Mouse (Mus musculus): ENCODE measurements around the gene Tll1. TPM values are rescaled to one million over a fixed set of nuclear protein-coding genes. Genes with fewer than 3 reads are reported as not detected.

The Tll1 gene
- polyA plus RNA-seq, 1 experiment from 2014 or later, result 1.6 TPM

DNA sequence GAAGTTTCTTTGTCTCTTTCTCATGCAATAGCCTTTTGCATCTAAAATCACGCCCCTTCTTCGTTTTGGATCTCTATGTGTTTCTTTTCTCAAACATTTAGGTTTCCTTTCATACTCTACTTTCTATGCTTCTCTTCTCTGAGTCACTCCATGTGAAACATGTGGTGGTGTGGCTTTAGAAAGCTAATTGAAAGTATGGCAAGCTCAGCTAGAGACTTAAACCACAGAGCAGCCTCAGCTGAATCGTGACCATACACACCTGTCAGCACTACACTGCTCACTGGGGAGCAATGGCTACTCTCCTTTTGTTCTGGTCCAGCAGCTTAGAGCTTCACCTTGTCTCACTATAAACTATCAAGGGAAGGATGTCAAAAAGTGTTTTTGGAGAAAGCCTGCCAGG lies 31.2 kb downstream of the Tll1 start:
- no peak overlapping the region for H3K27ac ChIP-seq (replicated peaks in 1 of 2; ENCODE audit: control insufficient read depth in 1 of 2, insufficient read depth in 1 of 2, low read depth in 2 of 2, low read length in 2 of 2)
- H3K36me3 ChIP-seq (ENCODE audit: control insufficient read depth, insufficient read depth, low read length), result no peaks in the 10 kb centered on the region
- H3K4me3 ChIP-seq (ENCODE audit: control insufficient read depth in 1 of 2, insufficient read depth in 1 of 2, low read depth in 1 of 2, low read length in 2 of 2), result no peak overlapping the region
- no peaks in the 10 kb centered on the region for H3K4me1 ChIP-seq (ENCODE audit: control insufficient read depth in 2 of 2, insufficient read depth in 2 of 2, low read length in 2 of 2)
- H3K4me2 ChIP-seq (ENCODE audit: low read length), result no peak overlapping the region
- H3K27me3 ChIP-seq (ENCODE audit: control insufficient read depth, insufficient read depth, low read length), result no peaks in the 10 kb centered on the region
- no peak overlapping the region for H3K9ac ChIP-seq (ENCODE audit: low read length)
- ATAC-seq (ENCODE audit: insufficient number of reproducible peaks, insufficient read depth, low FRiP score, low read depth), result no peak
- no peaks in the 10 kb centered on the region for H3K9me3 ChIP-seq (ENCODE audit: control insufficient read depth, low read length)
- 64% methylated on average over 3 of the region's 3 CpGs for WGBS

DNA sequence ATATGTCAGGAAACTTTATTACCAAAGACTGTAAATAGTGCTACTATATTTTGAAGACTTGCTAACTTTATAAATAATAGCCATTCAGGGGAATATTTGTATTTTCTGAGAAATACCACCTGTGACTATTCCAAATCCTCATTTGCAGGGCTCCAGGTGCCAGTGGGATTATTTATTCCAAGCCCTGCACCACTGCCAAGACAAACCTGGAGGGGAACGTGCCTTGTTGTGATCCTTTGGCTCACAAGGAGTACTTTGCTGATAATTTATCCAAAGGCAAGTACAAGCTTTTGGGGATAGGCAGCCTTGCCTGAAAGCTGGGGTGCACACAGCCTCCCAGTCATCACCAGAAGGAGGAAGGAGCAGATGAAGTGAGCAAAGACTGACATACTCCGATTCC lies 32.3 kb downstream of the Tll1 start:
- Histone ChIP-seq H3K4me1 (ENCODE audit: control insufficient read depth in 2 of 2, insufficient read depth in 2 of 2, low read length in 2 of 2) (no peaks in the 10 kb centered on the region), H3K9me3 (ENCODE audit: control insufficient read depth, low read length) (no peaks in the 10 kb centered on the region), H3K9ac (ENCODE audit: low read length) (no peak overlapping the region), H3K27ac (replicated peaks in 1 of 2; ENCODE audit: control insufficient read depth in 1 of 2, insufficient read depth in 1 of 2, low read depth in 2 of 2, low read length in 2 of 2) (no peak overlapping the region), H3K36me3 (ENCODE audit: control insufficient read depth, insufficient read depth, low read length) (no peaks in the 10 kb centered on the region), H3K4me2 (ENCODE audit: low read length) (no peak overlapping the region), H3K27me3 (ENCODE audit: control insufficient read depth, insufficient read depth, low read length) (no peaks in the 10 kb centered on the region), H3K4me3 (ENCODE audit: control insufficient read depth in 1 of 2, insufficient read depth in 1 of 2, low read depth in 1 of 2, low read length in 2 of 2) (no peak overlapping the region)
- no peak for ATAC-seq (ENCODE audit: insufficient number of reproducible peaks, insufficient read depth, low FRiP score, low read depth)
- 59% methylated on average over 2 of the region's 2 CpGs for WGBS

DNA sequence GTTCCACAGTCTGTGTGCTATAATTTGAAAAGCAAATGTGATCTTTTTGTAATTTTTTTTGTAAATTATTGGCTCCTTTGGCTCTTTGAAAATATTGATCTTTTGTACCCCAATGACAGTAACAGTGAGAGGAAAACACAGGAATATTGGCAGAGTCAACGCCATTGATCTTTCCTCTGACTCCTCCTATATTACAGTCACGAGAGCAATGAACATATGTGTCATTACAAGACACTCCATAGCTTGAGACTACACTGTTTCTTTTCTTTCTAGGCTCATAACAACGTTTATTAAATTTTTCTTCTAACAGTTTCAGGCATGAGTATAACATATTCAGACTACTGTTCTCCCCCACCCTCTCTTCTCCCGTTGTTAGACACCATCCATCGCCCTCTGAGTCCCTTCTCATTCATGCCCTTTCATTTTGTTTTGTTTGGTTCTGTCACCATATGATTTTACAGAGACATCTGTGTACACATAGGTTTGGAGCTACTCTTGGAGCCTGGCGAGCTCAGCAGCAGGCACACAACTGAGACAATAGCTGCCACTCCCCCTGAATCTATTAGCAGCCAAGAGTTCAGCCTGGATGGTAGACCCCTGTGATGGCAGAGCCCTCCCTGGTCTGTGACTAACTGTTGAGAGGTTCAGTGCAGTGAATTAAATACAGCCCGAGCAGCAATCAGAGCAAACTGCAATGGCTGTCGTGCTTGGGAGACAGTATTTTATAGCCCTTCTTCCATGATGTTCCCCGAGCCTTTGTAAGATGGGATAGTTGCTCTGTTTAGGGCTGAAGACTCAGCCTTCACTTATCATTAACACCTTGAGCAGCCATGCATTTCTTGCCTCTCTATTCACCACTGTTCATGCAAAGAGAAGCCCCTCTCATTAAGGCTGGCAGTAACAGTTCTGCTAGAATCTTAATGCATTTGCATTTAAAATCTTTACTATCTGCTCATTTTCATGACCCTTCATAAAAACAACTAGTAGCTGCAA lies 52.9 kb downstream of the Tll1 start:
- no peaks in the 10 kb centered on the region for H3K9me3 ChIP-seq (ENCODE audit: control insufficient read depth, low read length)
- ATAC-seq (ENCODE audit: insufficient number of reproducible peaks, insufficient read depth, low FRiP score, low read depth), result no peak
- H3K4me3 ChIP-seq (ENCODE audit: control insufficient read depth in 1 of 2, insufficient read depth in 1 of 2, low read depth in 1 of 2, low read length in 2 of 2), result no peak overlapping the region
- no peak overlapping the region for H3K4me2 ChIP-seq (ENCODE audit: low read length)
- no peaks in the 10 kb centered on the region for H3K36me3 ChIP-seq (ENCODE audit: control insufficient read depth, insufficient read depth, low read length)
- no peak overlapping the region for H3K27ac ChIP-seq (replicated peaks in 1 of 2; ENCODE audit: control insufficient read depth in 1 of 2, insufficient read depth in 1 of 2, low read depth in 2 of 2, low read length in 2 of 2)
- 69% methylated on average over 9 of the region's 9 CpGs for WGBS
- no peak overlapping the region for H3K9ac ChIP-seq (ENCODE audit: low read length)
- no peaks in the 10 kb centered on the region for H3K27me3 ChIP-seq (ENCODE audit: control insufficient read depth, insufficient read depth, low read length)
- 0 out of 4 replicates have a peak, but pooled peaks cover 0 to 4% of the 10 kb centered on the region in 2 experiments for H3K4me1 ChIP-seq (ENCODE audit: control insufficient read depth in 2 of 2, insufficient read depth in 2 of 2, low read length in 2 of 2)

DNA sequence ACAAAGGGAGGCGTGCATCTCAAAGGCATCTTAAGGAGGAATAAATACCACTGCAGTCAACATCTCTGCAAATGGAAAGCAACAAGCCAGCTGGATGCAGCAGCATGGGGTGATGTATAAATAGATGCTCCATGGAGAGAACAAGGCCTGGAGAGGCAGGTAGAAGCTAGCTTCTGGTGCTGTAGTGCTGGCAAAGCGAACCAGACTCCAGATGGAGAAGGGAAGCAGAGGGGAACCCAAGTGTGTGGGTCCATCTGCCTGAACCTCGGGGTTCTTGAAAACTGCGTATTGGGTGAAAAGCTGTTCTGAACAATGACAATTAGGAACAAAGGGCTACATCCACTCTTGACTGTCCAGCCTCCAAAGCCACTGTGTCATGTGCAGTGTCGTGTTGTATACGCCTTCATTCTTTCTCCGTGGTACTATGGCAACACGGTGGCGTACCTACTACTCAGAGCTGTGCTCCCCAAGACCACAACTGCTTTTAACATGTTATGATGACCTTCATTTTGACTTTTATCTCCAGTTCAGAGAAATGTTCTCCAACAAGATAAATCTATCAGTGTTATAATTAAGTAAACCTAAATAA lies 53.8 kb downstream of the Tll1 start:
- Histone ChIP-seq H3K27ac (replicated peaks in 1 of 2; ENCODE audit: control insufficient read depth in 1 of 2, insufficient read depth in 1 of 2, low read depth in 2 of 2, low read length in 2 of 2) (no peak overlapping the region), H3K4me3 (ENCODE audit: control insufficient read depth in 1 of 2, insufficient read depth in 1 of 2, low read depth in 1 of 2, low read length in 2 of 2) (no peak overlapping the region), H3K9ac (ENCODE audit: low read length) (no peak overlapping the region), H3K36me3 (ENCODE audit: control insufficient read depth, insufficient read depth, low read length) (no peaks in the 10 kb centered on the region), H3K9me3 (ENCODE audit: control insufficient read depth, low read length) (no peaks in the 10 kb centered on the region), H3K27me3 (ENCODE audit: control insufficient read depth, insufficient read depth, low read length) (no peaks in the 10 kb centered on the region), H3K4me1 (ENCODE audit: control insufficient read depth in 2 of 2, insufficient read depth in 2 of 2, low read length in 2 of 2) (0 out of 4 replicates have a peak, but pooled peaks cover 0 to 4% of the 10 kb centered on the region in 2 experiments), H3K4me2 (ENCODE audit: low read length) (no peak overlapping the region)
- no peak for ATAC-seq (ENCODE audit: insufficient number of reproducible peaks, insufficient read depth, low FRiP score, low read depth)
- WGBS, result 71% methylated on average over 9 of the region's 9 CpGs

DNA sequence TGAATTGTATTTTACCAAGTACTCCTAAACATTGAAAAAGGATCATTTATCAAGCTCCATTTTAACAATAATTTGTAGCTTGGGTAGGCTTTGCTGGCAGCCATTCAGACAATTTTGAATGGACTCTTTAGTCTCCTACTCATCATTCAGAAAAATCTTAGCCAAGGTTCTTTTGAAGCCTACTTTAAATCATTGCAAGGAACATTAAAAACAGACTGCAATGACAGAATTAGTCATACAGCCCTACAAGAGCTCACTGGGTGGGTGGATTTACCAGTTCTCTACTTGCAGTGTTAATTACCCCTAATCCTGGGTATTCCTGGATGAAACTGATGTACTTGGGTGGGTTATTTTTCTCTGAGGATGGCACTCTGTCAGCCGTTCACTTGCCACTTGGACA lies 69.5 kb downstream of the Tll1 start:
- 88% methylated on average over 1 of the region's 1 CpGs for WGBS
- H3K4me1 ChIP-seq (ENCODE audit: control insufficient read depth in 2 of 2, insufficient read depth in 2 of 2, low read length in 2 of 2), result no peaks in the 10 kb centered on the region
- no peak overlapping the region for H3K9ac ChIP-seq (ENCODE audit: low read length)
- H3K4me2 ChIP-seq (ENCODE audit: low read length), result no peak overlapping the region
- no peak overlapping the region for H3K4me3 ChIP-seq (ENCODE audit: control insufficient read depth in 1 of 2, insufficient read depth in 1 of 2, low read depth in 1 of 2, low read length in 2 of 2)
- H3K9me3 ChIP-seq (ENCODE audit: control insufficient read depth, low read length), result no peaks in the 10 kb centered on the region
- no peaks in the 10 kb centered on the region for H3K36me3 ChIP-seq (ENCODE audit: control insufficient read depth, insufficient read depth, low read length)
- no peak for ATAC-seq (ENCODE audit: insufficient number of reproducible peaks, insufficient read depth, low FRiP score, low read depth)
- H3K27me3 ChIP-seq (ENCODE audit: control insufficient read depth, insufficient read depth, low read length), result no peaks in the 10 kb centered on the region
- H3K27ac ChIP-seq (replicated peaks in 1 of 2; ENCODE audit: control insufficient read depth in 1 of 2, insufficient read depth in 1 of 2, low read depth in 2 of 2, low read length in 2 of 2), result no peak overlapping the region

DNA sequence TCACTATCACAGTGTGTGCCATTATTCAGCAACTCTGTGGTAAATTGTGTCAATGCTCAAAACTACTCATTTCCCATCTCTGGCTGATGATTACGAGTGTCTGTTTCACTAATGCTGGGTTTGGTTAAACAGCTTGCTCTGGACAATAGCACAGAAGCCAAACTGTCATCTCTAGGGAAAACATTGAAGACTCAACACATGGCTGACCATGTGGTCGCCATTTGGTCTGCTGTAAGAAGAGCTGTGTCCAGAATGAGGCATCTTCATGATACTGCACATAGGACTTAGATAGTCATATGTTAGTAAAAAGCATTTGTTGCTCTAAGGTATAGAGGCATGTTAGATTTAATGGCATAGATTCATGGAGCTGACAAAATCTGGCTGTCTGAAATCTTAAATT lies 98.9 kb downstream of the Tll1 start:
- 67% methylated on average over 2 of the region's 2 CpGs for WGBS
- H3K27ac ChIP-seq (replicated peaks in 1 of 2; ENCODE audit: control insufficient read depth in 1 of 2, insufficient read depth in 1 of 2, low read depth in 2 of 2, low read length in 2 of 2), result no peak overlapping the region
- H3K27me3 ChIP-seq (ENCODE audit: control insufficient read depth, insufficient read depth, low read length), result no peaks in the 10 kb centered on the region
- no peak overlapping the region for H3K4me3 ChIP-seq (ENCODE audit: control insufficient read depth in 1 of 2, insufficient read depth in 1 of 2, low read depth in 1 of 2, low read length in 2 of 2)
- no peaks in the 10 kb centered on the region for H3K4me1 ChIP-seq (ENCODE audit: control insufficient read depth in 2 of 2, insufficient read depth in 2 of 2, low read length in 2 of 2)
- no peak overlapping the region for H3K4me2 ChIP-seq (ENCODE audit: low read length)
- no peaks in the 10 kb centered on the region for H3K9me3 ChIP-seq (ENCODE audit: control insufficient read depth, low read length)
- ATAC-seq (ENCODE audit: insufficient number of reproducible peaks, insufficient read depth, low FRiP score, low read depth), result no peak
- H3K9ac ChIP-seq (ENCODE audit: low read length), result no peak overlapping the region
- no peaks in the 10 kb centered on the region for H3K36me3 ChIP-seq (ENCODE audit: control insufficient read depth, insufficient read depth, low read length)

DNA sequence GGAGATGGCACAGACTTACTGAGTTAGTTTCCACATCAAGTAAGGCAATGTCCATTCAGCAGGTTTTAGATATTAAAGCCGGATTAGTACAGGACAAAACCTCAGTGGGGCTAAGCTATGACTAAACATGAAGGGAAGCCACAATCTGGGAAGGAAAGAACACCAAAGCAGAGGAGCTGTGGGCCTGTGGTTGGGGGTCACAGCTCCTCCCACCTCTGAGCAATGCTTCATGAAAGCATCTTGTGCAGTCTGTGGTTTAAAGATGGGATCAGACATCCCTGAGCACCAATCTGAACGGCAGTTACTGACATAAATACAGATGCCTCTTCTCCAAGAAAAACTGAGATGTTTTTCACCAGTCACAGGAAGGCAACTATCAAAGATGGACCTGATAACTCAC lies 132.7 kb downstream of the Tll1 start:
- 63% methylated on average over 2 of the region's 2 CpGs for whole genome bisulfite sequencing
- ATAC-seq (ENCODE audit: insufficient number of reproducible peaks, insufficient read depth, low FRiP score, low read depth), result no peak
- Histone ChIP-seq H3K9me3 (ENCODE audit: control insufficient read depth, low read length) (no peaks in the 10 kb centered on the region), H3K36me3 (ENCODE audit: control insufficient read depth, insufficient read depth, low read length) (no peaks in the 10 kb centered on the region), H3K27me3 (ENCODE audit: control insufficient read depth, insufficient read depth, low read length) (no peaks in the 10 kb centered on the region), H3K4me1 (ENCODE audit: control insufficient read depth in 2 of 2, insufficient read depth in 2 of 2, low read length in 2 of 2) (no peaks in the 10 kb centered on the region), H3K4me2 (ENCODE audit: low read length) (no peak overlapping the region), H3K9ac (ENCODE audit: low read length) (no peak overlapping the region), H3K4me3 (ENCODE audit: control insufficient read depth in 1 of 2, insufficient read depth in 1 of 2, low read depth in 1 of 2, low read length in 2 of 2) (no peak overlapping the region), H3K27ac (replicated peaks in 1 of 2; ENCODE audit: control insufficient read depth in 1 of 2, insufficient read depth in 1 of 2, low read depth in 2 of 2, low read length in 2 of 2) (no peak overlapping the region)
